Mouse (Mus musculus): ENCODE results near the gene Xrcc2. TPM values are rescaled to one million over a fixed set of nuclear protein-coding genes. Genes with fewer than 3 reads are reported as not detected.
"Not testable (repeated sequence)": the region's sequence is repeated elsewhere in the genome, so short reads cannot be mapped to it uniquely, and the experiment has no call there.

Xrcc2 gene
- total RNA-seq, 2 experiments from 2014 or later, result 6.1 to 6.9 TPM

DNA sequence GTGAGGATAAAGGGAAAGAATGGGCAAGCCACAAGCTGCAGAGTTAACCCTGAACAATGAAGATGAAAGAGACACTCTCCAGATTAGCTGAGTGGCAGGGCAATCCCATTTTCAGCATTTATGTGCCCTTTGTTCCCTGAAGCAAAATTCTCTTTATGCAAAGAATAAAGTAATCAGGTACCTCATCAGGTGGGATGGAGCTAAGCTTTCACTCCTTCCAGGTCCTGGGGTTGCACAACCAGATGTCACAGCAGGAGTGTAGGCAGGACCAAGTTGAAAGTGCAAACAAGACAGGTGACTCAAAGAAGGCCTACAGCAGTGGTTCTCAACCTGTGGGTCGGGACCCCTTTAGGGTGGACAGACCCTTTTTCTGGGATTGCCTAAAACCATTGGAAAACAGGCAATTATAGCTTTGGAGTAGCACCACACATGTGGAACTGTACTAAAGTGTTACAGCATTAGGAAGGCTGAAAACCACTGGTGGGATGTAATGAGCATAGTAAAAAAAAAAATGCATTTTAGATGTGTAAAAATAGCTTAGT, 18.6 kb upstream of the Xrcc2 start:
- no peak for TF ChIP-seq CTCF (IDR thresholded peaks at IDR 0.05)
- intact Hi-C loops (cut with DNase I), result no loop called here
- no peak for DNase-seq (ENCODE audit: extremely low spot score in 1 of 2, low spot score in 2 of 2)

DNA sequence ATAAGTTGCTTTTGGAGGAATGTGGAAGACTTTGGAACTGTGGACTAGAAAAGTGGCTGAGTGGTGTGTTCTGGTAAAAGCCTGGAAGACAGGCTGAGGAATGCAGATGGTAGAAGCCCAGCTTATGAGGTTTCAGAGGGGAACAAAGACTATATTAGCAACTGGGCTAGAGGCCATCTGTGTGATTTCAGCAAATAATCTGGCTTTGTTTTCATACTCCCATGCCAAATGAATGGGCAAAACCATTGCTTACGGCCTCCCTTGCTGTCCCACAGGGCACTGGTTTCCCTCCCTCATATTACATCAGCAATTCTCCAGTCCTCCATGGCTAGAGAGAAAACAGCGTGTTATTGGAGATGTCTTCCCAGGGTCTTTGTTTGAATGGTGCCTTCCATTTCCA, 17.4 kb upstream of the Xrcc2 start:
- TF ChIP-seq CTCF (IDR thresholded peaks at IDR 0.05), result no peak
- no peak for DNase-seq (ENCODE audit: extremely low spot score in 1 of 2, low spot score in 2 of 2)
- no peak overlapping the region for H3K4me3 ChIP-seq
- no peak overlapping the region for H3K27ac ChIP-seq
- intact Hi-C loops (cut with DNase I), result no loop called here

More for the DNA sequence above, 18.6 kb upstream of the Xrcc2 start:
- no peak overlapping the region for H3K27ac ChIP-seq
- no peak overlapping the region for H3K4me3 ChIP-seq

DNA sequence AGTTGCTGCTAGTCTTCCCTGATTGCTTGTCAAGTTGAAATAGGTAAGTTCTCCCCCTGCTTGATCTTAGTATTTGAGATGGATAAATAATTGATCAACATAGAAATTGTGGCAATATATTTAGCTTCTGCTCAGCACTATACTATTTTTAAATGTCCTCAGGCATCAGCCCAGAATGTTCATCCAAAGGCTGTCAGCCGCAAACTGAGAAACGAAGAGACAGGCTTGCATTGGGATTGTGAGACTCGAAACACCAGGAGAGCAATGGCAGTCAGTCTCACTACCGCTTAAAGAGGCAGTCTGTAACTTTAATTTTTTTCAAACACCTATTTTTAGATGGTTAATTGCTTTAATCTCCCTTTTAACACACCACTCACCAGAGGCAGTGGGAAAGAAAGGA, 13.8 kb upstream of the Xrcc2 start:
- no peak for TF ChIP-seq CTCF (IDR thresholded peaks at IDR 0.05)

DNA sequence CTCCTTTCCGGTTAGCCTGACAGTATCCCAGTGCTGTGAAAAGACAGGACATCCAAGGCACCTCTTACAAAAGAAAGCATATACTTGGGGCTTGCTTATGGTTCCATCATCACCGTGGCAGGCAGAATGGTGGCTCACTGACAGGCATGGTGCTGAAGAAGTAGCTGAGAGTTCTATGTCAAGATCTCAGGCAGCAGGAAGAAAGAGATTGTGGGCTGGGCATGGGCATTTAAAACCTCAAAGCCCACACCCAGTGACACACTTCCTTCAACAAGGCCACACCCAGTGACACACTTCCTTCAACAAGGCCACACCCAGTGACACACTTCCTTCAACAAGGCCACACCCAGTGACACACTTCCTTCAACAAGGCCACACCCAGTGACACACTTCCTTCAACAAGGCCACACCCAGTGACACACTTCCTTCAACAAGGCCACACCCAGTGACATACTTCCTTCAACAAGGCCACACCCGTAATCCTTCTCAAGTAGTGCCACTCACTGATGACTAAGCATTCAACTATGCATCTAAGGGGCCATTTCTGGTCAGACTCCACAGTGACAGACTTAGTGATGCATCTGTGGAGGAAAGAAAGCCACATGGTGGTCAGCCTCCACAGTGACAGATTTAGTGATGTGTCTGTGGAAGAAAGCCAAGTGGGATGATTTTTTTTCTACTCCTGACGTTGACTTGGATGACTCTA, 7.5 kb upstream of the Xrcc2 start:
- H3K4me3 ChIP-seq; DNase-seq (ENCODE audit: extremely low spot score in 1 of 2, low spot score in 2 of 2); intact Hi-C loops (cut with DNase I); H3K27ac ChIP-seq: not testable (repeated sequence)

More for the DNA sequence above, 13.8 kb upstream of the Xrcc2 start:
- intact Hi-C loops (cut with DNase I), result no loop called here
- H3K27ac ChIP-seq, result no peak overlapping the region
- no peak for DNase-seq (ENCODE audit: extremely low spot score in 1 of 2, low spot score in 2 of 2)
- no peak overlapping the region for H3K4me3 ChIP-seq

DNA sequence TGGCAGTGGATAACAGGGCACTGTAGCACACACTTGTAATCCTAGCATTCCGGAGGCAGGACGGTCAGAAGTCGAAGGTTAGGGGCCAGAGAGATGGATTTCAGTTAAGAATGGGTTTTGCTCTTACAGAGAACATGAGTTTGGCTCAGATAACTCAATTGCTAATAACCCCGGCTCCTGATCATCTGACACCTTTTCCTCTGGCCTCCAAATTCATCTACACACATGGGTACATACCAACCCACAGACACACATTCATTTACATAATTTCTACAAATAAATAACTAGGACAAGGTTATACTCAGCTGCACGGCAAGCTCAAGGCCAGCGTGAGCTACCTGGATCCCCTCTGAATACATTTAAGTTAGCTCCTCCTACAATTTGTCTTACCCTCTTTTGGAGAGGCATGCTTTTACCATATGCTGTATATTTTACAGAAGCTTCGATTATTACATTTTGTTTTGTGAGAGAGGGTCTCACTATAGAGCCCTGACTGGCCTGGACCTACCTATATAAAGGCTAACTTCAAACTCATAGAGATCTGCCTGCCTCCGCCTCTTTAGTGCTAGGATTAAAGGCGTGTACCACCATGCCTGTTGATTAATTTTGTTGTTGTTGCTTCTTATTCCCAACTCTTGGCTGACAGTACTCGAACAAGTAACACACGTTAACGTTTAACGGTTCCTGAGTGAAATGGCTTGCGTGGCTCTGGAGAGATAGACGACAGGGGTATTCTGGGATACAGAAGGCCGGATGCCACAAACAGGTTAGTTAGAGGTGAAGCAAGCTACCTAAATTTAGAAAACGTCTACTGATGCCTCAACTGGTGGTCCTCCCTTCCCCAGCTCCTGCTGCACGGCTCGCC, 691 bp downstream of the Xrcc2 start:
- intact Hi-C loops (cut with DNase I), result no loop called here
- DNase-seq (ENCODE audit: extremely low spot score in 1 of 2, low spot score in 2 of 2), result no peak
- Histone ChIP-seq H3K27ac (peak overlapping the region; percentile 69; the same call in 1 of the 2 replicates), H3K4me3 (peak overlapping the region; percentile 94)
- no peak for TF ChIP-seq CTCF (IDR thresholded peaks at IDR 0.05)

DNA sequence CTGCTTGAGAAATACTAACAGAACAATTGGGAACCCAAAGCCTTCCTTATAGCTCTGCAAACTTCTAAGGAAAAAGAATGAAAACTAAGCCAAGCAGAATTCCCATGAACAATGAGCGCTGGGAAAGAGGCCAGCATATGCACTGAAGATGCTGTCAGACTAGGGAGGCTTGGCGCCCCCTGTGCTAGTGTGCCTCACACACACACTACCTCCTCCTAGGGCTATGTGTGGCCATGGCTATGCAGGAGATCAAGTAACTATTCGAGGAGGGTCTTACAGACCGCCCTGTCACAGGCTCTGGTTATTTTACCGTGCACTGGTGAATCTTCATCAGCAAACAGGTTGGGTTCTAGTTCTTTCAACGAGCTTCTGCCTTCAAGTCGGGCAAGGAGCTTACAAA, 7.7 kb downstream of the Xrcc2 start:
- no peak overlapping the region for H3K27ac ChIP-seq
- intact Hi-C loops (cut with DNase I), result no loop called here
- H3K4me3 ChIP-seq, result no peak overlapping the region
- no peak for TF ChIP-seq CTCF (IDR thresholded peaks at IDR 0.05)
- no peak for DNase-seq (ENCODE audit: extremely low spot score in 1 of 2, low spot score in 2 of 2)

DNA sequence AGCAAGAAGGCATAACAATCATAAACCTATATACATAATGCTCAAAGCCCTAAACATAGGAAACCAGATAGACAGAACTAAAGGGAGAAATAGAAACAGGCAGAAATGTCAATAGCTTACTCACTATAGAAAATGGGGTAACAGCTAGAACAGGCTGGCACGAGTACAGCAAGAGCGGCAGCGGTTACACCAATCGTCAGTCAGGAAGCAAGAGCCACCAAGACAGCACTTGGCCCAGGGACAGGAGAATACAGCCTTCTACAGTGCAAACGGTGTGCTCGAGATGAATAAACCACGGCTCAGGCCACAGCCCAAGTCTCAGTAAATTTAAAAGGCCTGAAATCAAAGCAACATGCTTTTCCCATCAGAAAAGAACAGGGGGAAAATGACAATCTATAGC, 9.4 kb downstream of the Xrcc2 start:
- H3K27ac ChIP-seq, result no peak overlapping the region
- intact Hi-C loops (cut with DNase I), result no loop called here
- DNase-seq (ENCODE audit: extremely low spot score in 1 of 2, low spot score in 2 of 2), result no peak
- no peak overlapping the region for H3K4me3 ChIP-seq
- TF ChIP-seq CTCF (IDR thresholded peaks at IDR 0.05), result no peak

DNA sequence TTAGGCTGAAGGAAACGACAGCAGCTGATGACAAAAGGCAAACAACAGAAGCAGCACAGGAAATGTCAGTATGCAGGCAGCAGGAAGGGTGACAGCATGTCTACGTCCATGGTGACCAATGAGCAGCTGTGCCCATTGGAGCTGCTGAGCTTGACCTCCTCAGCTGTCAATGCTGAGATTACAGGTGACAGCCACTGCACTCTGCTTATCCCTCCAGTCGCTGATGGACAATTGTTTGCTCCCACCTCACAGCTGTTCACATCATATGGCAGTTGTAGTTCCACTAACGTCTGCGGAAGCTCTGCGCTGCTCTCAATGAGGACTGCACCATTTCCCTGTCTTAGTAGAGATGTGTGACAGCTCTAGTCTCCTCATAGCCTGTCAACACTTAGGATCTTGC, 9.8 kb downstream of the Xrcc2 start:
- no peak overlapping the region for H3K27ac ChIP-seq
- TF ChIP-seq CTCF (IDR thresholded peaks at IDR 0.05), result no peak
- intact Hi-C loops (cut with DNase I), result no loop called here

DNA sequence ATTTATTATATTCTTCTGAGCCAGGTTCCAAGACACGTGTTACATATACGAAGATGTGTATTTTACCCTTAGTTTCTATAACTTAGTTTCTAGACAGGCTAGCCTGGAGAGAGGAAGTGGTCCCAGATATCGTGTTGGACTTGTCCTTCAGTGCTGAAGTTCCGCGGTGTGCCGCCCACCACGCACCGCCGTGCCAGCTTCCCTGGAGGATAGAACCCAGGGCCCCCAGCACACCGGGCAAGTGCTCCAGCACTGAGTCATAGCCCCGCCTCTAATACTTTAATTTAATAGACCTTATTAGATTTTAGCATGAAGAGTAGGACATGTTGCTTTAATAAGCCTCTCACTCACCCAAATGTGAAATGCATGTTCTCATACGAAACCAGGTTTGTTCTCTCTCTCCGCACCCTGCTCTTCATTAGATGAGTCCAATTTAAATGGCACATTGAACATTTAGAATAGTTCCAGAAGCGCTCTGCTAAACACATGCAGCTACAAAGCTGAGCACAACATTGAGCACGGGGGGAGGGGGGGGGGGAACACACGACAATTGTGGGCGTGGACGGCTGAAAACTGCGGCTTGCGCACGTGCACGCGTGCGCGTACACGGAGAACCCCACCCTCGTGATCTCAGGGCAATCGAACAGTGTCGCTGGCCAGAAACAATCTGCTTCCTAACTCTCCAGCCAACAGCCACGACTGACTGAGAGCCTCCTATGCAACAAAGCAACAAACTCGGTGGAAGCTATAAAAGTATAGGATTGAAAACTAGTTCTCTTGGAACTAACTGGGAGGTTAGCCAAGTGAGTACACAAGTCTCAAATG, 33.7 kb downstream of the Xrcc2 start:
- no peak for TF ChIP-seq CTCF (IDR thresholded peaks at IDR 0.05)
- no peak overlapping the region for H3K4me3 ChIP-seq
- H3K27ac ChIP-seq, result no peak overlapping the region
- no peak for DNase-seq (ENCODE audit: extremely low spot score in 1 of 2, low spot score in 2 of 2)
- intact Hi-C loops (cut with DNase I), result no loop called here

More for the DNA sequence above, 9.8 kb downstream of the Xrcc2 start:
- no peak overlapping the region for H3K4me3 ChIP-seq
- no peak for DNase-seq (ENCODE audit: extremely low spot score in 1 of 2, low spot score in 2 of 2)

DNA sequence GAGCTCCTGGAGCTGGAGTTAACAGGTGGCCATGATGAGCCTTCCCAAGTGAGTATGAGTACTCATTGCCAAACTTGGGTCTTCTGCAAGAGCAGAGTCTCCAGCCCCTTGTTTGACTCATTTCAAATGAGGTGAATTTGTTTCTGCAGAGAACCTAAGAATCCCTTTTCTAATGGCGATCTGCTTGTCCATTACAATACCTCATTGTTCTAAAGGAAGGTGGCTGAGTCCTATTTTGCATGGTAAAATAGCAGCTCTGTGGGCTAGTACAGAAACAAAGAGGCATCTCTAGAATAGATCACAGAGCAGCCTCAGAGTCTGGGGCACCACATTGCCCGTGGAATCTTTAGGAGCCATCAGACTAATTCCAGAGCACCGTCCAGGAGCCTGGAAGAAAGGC, 34.6 kb downstream of the Xrcc2 start:
- DNase-seq (ENCODE audit: extremely low spot score in 1 of 2, low spot score in 2 of 2), result no peak
- TF ChIP-seq CTCF (IDR thresholded peaks at IDR 0.05), result no peak
- intact Hi-C loops (cut with DNase I), result no loop called here
- no peak overlapping the region for H3K4me3 ChIP-seq
- H3K27ac ChIP-seq, result no peak overlapping the region

DNA sequence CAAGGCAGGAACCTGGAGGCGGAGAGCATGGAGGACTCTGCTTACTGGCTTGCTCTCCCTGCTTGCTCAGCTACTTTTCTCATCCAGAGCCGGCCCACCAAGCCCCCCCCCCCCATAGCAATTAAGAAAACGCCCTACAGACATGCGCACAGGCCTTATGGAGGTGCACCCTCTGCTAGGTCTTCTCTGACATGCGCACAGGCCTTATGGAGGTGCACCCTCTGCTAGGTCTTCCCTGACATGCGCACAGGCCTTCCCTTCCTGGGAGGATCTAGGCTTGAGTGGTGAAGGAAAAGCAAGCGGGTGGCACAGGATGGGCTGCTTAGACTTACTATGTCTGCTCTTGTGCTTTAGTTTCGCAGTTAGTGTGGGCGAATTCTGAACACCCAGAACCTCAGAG, 37.3 kb downstream of the Xrcc2 start:
- DNase-seq (ENCODE audit: extremely low spot score in 1 of 2, low spot score in 2 of 2), result no peak
- intact Hi-C loops (cut with DNase I), result no loop called here
- no peak for TF ChIP-seq CTCF (IDR thresholded peaks at IDR 0.05)
- no peak overlapping the region for H3K27ac ChIP-seq
- no peak overlapping the region for H3K4me3 ChIP-seq
